Mouse (Mus musculus) lung, adult 18-20 months (tissue): ENCODE measurements around the gene Fam227b.
A peak's percentile ranks its signal among the peaks of the same experiment; 100 is the strongest.

Experiments
- DNase-seq, 2 experiments: peaks; one replicate each; pipeline ENCODE4 v3.0.0; 2022; ENCODE audit warnings: mixed read lengths in 2 of 2

The Fam227b gene

DNA sequence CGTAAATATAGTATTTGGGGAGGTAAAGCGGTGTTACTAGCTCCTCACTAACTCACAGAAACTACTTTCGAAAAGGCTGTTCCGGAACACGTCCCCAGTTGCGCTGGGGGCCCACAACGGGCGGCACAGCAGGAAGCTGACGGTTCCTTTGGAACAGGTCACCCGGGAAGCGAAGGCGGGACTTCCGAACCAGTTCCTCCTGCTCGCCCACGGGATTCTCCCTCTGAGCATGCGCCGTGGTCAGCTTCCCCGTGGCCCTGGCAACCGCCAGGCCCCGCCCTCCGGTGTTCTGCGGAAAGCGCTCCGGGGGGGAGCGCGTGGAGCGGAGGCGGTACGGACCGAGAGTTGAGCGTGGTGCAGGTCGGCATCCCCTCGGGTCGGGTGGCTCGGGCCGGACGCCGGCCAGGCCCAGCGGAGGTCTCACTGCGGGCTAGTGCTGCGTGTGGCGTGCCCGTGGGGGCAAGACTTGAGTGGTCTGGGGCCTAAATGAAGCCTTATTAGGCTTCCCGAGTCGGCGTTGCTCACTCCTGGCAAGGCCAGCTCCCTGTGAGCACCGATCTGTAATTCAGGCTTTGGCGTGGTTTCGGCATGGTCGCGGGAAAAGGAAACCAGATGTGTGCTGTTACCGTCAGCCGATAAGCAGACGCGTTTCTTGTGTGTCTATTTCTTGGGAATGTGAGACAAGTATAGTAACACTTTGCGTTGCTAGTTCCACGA, at the start of gene Fam227b, which contains the start of gene Dtwd1:
TSS of gene Fam227b (minus strand) at position 150 of the 717 bp plus-strand sequence.
TSS of gene Dtwd1 (plus strand) at position 287 of the 717 bp plus-strand sequence.
- DNase-seq = peak; percentile 98 to 99

DNA sequence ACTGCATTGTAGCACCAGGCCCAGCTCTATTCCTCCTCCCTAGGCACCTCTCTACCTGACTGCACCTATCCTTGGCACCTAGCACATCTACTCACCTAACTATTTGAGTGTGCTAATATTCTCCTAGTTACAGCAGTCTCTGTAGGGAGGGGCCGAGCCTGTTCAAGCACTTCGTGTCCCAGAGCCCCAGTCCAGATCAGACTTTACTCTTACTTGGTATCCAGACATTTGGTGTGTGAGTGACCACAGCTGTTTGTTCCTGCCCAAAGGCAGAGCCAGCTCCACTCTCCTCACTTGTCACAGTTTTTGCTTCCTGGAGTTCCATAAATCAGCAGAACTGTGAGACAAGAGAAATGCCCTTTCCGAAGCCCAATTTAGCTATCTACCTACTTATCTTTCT, 47.2 kb upstream of the Fam227b start:
- peak in 1 of 2 experiments; percentile 12 for DNase-seq

DNA sequence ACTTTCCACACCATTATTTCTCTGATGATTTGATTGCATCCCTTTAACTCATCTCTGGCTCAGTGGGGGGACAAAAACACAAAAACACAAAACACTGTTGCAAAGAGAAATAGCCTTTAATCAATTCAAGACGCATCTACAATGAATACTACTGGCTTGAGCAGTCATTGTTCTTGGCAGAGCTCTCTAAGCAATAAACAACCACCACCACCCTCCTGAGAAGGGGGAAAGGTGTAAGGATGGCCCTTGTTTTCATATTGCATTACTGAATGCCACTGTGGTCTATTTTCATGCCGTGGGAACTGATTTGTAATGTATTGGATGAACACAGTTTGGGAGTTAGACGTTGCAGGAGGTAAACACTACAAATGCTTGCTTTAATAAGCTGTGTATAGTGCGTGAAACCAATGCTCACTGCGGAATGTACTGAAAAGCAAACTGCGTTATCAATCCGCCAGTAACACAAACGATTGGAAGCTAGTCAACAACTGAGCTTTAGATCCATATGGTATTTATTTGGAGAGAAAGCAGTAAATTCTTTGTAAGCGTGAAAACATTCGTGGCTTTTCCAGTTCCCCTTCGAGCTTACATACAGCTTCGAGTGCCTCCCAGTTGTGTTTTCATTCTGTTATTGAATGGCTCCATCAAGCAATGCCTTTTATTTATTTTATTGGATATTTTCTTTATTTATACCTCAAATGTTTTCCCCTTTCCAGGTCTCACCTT, 44.0 kb upstream of the Fam227b start:
- no peak for DNase-seq

DNA sequence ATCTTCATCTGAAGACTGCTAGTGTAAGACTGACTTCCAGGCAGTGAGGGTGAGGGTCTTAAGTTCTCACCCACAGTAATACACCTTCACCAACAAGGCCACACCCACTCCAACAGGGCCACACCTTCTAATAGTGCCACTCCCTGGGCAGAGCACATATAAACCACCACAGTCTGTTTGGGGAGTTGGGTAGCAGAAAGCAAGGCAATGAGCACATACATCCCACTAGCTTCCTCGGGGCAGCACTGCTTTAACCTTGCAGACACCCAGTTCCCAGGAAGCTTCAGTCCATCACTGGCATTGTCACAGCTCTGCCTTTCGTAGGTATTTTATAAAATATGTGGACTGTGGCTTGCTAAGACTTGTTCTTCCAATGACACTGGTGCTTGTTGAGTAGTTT, 40.3 kb upstream of the Fam227b start:
- no peak for DNase-seq

DNA sequence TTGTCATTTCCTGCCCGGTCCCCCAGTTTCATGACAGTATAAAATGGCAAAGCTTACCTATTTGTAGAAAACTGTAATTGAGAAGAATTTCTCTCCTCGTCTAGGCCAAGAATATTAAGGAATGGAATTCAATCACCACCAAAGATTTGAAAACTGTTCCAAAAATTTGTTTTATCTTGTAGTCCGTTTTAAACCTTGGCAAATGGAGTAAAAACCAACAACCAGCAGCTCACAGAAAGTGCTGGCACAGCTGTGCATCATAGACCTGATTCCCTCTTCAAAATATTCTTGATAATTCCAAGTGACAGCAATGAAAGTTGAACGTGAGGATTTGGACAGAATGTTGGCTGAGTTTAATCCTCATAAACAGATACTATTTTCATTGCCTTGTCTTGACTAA, 39.5 kb upstream of the Fam227b start:
- no peak for DNase-seq

DNA sequence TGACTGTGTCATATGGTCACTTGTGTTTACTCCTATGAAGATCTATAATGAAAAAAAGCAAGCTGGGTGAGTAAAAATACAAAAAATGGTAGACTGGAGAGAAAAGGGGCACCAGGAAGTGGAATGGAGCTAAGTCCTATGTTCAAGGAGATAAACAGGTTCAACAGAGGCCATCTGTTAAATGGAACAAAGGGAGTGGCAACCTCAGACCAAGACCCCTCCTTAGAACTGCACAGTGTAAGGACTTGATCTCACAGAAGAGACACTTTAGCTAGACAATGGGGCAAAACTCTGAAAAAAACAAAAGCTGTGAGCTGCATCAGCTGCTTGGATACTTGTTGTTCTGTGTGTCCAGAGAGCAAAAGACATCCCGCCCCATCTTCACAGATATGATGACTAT, 19.6 kb upstream of the Fam227b start:
- DNase-seq = no peak

DNA sequence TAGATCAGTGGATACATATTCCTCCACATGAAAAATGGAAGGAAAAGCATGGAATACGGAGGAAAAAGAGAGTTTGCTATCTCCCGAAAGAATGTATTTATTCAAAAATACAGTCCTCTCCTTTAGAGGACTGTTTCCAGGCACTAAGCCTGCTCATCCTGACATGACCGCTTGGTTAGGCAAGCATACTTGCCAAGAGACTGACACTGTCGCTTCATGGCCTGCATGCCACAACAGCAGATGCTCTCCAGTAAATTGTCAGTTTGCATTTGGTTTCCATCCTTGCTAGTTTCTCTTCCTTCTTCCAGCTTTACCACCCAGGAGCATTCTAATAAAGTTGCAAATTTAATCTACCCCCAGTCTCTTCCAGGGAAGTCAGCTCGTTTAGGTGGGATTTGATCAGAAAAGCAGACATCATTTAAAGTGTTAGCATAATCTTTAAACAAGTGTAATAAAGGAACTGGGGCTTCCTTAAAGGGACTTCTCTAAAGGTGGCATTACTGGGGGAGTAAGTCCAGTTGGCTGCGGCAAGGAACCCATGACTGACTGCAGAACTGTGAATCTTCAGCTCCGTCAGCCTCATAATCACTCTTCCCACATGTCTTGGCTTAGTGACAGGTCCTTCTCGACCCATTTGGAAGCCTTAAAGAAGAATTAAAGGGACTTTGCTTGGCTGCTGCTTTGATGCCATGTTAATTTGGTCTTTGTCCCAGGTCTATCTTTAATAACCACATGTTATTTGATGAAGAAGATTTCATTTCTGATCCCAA, 15.2 kb upstream of the Fam227b start:
- no peak for DNase-seq

DNA sequence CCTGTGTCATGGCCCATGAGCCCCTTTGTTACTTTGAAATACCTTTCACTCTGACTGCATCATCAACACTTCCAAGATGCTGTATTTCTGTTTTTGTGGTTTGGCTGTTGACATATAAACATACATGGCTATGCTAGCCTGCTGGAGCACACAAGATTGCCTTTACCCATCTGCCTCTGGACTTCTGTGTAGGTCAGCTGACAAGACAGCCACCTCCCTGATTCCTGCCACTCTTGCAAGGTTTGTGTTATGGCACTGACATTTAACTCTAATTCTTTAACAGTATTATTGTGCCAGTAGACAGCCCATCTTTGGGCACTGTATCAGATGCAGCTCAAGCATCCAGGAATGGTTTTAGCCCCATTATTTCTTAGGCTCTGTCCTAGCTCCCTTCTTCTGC, 14.5 kb upstream of the Fam227b start:
- DNase-seq = no peak

DNA sequence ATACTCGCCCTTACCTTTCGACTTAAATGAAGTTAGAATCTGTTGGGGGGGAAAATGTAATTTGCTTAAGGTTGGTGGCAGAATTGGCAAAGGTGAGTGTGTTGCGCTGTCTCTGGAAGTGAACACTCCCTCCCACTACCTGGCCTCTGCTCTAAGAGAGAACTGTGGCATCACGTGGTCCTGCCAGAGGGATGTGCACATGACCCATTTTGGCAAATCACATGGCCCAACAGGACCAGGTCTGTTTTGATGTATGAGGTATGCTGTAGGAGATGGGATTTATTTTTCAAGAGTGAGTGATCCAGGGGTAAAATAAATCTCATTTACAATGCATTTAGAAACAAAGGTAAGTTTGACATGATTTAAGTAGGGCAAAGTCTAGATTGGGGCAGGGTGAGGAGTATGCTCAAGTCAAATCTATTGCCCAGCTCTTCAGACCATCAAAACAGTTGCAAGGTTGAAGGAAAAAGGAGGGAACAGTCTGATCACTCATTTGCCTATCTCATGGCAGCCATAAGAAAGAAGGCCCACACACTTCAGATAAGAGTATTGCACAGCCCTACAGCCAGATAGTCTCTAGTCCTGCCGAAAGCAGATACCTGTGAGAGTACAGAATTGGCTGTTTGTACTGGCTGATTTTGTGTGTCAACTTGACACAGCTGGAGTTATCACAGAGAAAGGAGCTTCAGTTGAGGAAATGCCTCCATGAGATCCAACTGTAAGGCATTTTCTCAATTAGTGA, 13.6 kb upstream of the Fam227b start:
- DNase-seq = no peak

DNA sequence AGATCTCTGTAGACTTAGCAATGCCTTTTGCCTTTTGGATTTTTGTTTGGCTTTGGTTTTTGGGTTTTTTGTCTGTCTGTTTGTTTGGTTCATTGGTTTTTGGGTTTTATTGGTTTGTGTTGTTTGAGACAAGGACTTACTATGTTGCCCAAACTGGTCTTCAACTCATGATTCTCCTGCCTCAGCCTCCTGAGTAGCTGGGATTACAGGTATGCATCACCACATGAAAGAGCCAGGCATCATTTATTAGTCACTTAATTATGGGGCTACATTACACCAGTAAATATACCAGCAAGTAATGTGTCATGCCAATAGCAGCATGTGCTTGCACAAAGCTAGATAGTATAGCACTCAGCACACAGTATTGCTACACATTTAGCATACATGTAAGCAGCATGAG, 4.1 kb downstream of the Fam227b start:
- no peak for DNase-seq

DNA sequence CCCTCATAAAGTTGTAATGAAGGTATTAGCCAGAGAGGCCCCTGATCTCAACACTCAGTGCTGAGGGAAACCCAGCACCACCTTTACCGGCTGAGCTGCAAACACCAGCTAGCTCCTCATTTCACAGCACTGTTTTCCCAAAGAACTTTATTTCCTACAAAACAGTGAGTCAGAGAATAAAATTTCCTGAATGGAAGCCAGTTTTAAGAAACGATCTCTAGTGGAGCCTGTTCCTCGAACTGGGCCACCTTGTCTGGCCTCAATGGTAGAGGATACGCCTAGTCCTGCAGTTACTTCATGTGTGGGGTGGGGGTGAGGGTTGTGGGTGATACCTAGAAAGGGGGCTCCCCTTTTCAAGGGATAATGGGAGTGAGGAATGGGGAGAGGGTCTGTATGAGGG, 57.2 kb downstream of the Fam227b start:
- no peak for DNase-seq

DNA sequence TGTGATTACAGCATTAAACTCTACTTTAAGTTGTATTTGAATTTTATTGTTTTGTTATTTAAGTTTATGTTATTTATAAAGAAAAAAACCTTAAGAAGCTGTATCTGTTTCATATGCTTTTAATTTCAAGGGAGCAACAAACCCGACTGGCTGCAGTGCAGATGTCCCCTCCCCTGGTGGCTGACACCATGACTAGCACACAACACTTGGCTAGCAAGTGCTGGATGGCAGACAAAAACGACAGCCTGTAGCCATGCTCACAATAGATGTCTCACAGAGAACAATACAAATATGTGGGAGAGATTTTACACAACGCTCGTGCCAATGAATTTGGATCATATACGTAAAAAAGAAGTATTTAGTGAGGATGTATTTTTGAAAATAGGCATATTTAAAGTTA, 61.4 kb downstream of the Fam227b start:
- no peak for DNase-seq

DNA sequence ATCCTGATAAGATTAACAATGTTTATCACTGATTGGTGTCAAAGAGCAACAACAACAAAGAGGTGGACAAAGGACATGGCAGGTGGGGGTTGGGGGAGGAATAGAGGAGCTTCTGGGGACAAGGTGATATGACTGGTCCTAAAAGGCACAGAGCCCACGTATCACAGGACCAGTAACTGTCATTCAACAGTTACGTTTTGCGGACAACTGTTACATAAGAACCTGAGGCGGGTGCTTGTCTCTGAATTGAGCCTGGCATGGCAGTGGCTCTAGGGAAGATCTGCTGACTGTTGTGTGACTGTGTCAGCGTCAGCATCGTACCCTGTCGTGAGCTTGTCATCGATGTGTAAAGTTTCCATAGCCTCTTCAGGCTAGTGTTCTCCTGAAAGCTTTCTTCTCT, 65.6 kb downstream of the Fam227b start:
- DNase-seq = no peak

DNA sequence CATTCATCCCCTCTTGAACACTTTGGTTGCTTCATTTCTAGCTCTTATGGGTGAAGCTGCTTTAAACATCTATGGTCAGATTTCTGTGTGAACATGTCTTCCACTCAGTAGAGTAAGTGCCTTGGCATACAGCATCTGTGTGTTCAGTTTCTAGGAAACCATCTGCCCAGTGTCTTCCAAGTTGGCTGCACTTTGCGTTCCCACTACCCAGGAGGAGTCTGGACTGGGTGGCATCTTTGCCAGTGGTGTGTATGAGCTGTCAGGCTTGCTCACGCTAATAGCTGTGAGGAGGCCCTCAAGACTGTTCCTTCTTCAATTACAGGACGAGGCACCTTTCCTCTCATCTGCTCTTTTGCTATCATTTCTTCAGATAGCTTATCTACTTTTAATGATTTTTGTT, 67.5 kb downstream of the Fam227b start:
- DNase-seq = no peak

DNA sequence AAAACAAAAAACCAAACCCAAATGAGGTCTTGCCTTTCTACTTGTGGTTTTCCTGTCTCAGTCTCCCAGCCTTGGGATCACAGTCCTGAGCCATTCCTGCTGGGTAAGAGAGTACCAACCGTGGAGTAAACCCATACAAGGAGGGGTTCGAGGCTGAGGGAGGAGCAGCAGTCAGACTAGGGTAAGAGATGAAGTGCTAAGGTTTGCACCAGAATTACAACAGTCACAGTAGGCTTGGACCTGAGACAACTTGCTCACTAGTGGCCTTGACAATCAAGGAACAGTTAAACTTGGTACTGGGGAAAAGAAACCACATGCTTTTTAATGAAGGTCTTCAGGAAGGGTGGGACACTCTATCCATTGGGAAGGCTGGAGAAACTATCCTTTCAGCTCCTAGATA, 72.7 kb downstream of the Fam227b start:
- no peak for DNase-seq

DNA sequence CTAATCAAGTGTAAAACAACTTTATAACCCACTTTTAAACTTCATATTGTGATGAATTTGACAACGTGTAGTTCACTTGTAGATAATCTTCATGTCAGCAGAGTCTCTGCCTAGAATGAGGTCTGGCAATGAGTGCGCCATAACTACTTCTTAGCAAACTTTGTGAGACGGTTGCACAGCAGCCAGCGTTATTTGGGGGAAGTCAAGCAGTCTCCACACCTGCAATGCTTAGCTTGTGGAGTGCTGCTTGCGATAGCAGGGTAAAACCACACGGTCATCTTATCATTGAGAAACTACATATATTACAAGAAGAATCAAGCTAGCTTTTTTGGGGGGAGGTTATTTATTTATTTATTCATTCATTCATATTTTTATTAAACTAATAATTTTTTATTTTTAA, 75.3 kb downstream of the Fam227b start:
- no peak for DNase-seq

DNA sequence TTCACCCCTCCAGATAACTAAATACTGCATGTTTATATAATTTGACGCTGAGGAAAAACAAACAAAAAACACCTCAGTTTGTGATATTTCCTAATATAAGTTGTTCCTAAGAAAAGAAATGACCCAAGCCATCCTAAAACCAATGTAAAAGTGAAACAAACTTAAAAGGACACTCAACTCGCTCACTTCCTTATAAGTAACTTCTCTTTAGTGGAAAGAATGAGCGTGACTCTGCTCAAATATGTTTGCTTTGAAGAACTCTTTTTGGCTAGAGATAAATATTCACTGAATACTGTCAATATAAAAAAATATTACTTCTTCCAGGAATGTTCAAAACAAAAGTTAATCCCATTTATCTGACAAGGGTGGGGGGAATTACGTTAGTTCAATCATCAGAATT, 78.1 kb downstream of the Fam227b start:
- no peak for DNase-seq

DNA sequence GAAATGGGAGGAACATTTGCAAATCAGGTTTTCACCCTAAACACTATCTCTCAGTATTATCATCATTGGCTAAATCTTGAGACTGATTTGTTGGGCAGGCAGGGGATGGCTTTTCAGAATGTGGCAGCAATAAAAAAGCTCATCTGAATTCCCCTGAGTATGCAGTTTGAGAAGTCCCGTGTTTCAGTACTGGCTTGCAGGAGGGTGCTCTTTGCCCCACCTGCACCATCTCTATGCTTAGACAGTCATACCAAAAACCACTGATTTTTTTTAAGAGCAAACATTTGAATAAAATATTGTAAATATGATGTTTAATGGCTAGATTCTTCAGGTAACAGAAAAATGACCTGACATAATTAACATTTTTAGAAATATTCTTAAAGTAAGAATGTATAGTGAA, 82.1 kb downstream of the Fam227b start:
- DNase-seq = no peak

DNA sequence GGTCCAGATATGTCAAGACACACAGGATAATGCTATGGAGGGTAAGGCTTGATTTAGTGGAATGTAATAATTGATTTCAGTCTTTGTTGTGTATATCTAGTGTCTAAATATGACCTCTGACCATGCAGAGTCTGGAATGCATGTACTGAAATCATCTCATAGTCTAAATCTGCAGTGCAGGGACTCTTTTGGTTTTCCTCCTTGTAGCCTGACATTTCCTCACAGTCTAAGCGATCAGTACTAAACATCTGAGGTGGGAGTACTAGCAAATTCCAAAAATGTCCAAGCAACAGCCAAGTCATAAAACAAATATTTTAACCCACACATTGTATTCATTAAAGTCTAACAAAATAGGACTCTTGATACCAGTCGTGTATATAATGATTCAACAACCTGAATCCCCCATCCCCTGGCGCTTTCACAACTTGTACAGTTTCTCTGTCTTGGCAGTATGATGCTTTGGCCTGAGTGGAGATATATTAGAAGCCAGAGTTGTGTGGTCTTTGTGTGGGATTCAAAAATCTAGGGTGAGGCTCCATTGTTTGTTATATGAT, 86.4 kb downstream of the Fam227b start:
- no peak for DNase-seq

DNA sequence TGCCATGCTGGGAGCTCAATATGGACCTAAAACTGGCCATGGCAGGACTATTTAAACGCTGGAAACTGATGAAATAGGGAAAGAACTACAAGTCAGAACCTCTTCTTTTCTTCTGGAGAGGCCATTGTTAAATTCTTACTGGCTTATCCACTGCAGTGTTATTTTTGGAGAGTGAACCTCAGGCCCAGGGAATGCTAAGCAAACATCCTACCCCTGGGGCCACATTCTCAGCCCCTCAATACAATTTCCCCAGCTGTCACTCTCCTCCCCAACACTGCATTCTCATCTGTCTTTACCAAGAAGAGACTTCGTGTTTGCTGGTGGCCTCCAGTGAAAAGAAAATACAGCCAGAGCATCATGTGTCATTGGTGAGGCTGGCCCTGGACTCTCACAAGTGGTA, 87.0 kb downstream of the Fam227b start:
- DNase-seq = no peak

DNA sequence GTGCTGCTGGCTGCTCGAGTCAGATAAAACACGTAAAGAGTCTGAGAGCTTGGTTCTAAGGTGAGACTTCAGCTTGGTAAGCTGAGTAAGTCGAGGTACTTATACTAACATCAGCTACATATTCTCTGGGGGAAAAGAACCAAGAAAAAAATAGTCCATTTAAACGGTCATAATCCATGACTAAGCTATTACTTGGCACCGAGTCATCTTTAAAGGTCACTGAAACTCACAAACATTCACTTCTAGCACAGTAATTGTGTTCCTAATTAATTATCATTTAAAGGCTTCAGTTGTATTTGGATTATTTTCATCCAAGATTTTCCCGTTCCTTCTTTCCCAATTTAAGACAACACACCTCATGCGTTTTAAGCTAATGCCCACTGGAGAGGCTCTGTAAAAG, 88.9 kb downstream of the Fam227b start:
- no peak for DNase-seq

DNA sequence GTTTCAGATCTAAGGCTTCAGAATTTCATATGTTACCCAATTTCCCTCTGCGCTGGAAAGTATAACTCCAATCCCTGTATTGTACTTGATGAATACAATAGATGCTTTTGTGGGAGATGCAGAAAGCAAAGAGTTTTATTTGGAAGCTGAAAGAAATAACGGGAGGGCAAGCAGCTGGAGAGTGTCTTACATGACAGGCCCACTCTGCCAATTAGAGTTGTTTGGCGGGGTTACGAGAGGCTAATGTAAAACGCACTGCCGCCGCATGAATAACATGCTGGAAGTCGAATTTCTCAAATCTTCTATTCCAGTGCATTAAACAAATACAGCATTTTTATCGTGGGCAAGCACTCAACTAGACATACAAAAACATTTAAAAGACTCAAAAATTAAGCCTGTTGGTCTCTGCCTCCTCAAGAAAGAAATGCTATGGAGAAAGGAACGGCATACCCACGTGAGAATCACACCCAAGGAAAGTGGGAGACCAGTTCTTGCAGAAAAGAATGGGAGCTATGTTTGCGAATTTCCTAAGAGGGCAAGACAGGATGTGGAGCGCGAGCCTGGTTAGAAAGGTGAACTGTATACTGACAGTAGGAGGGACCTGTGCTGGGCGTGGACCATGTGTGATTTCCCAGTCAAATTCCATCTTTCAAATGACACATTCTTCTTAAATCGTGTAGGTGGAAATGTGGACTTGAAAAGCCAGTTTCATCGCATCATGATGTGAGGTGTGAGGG, 90.6 kb downstream of the Fam227b start:
- no peak for DNase-seq
